Mouse (Mus musculus): ENCODE data around the gene Ms4a10. TPM values are rescaled to one million over a fixed set of nuclear protein-coding genes. Genes with fewer than 3 reads are reported as not detected.
A peak's percentile ranks its signal among the peaks of the same experiment; 100 is the strongest.

The Ms4a10 gene
- polyA plus RNA-seq (2014; fragmentation: Nextera tagmentation; extraction: Ambion mirVana): 0.52 TPM in 1 of 2 replicates, not detected in the other

DNA sequence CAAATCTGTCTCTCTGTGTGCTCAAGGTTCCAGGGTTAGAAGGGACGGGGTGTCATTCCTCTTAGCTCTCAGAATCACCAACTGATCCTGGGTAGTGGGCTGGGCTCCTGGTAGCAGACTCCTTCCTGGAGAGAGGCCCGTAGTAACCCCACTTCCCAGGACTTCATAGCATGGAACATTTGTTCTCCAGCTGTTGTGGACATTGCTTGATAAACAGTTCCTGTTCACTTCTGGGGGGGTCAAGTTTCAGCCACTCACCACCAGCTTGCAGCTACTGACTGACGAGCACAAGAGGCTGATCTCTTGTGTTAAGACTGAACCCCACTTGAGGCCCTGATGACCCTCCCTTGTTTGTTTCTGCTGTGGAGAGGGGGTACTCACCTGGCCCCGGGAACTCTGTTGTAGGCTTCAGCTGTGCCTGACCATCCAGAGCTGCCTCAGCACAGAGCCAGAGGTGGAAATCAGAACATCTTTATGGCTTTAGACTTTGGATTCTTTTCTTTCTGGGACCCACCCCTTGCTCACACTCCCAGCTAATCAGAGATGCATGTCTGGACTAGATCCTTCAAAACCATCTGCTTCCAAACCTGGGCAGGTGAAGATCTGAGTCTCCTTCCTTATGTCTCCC, at the start of gene Ms4a10:
Ms4a10 (minus strand) TSS at position 433 of the 628 bp plus-strand sequence.
- Histone ChIP-seq H3K4me2 (replicated peaks; ENCODE audit: low read depth, low read length) (no peak within 1 kb of the TSS), H3K36me3 (ENCODE audit: control insufficient read depth, insufficient read depth, low read length) (no peaks in the 10 kb centered on the region), H3K4me1 (ENCODE audit: control insufficient read depth, insufficient read depth, low read length) (peaks cover 16% of the 10 kb centered on the region), H3K9me3 (ENCODE audit: control insufficient read depth, low read depth, low read length) (peaks cover 5% of the 10 kb centered on the region; the same call in 1 of the 2 replicates), H3K9ac (replicated peaks; ENCODE audit: low read depth, low read length) (no peak within 1 kb of the TSS), H3K27ac (ENCODE audit: low read length) (peak within 1 kb of the TSS; percentile 78), H3K4me3 (ENCODE audit: low read depth, low read length) (no peak within 1 kb of the TSS), H3K27me3 (ENCODE audit: control insufficient read depth, insufficient read depth, low read length) (no peaks in the 10 kb centered on the region)
- 20% methylated on average over 4 of the region's 4 CpGs for WGBS
- ATAC-seq (ENCODE audit: insufficient number of reproducible peaks, insufficient read depth, low FRiP score, low read depth): peak; percentile 74; the same call in 1 of the 2 replicates

DNA sequence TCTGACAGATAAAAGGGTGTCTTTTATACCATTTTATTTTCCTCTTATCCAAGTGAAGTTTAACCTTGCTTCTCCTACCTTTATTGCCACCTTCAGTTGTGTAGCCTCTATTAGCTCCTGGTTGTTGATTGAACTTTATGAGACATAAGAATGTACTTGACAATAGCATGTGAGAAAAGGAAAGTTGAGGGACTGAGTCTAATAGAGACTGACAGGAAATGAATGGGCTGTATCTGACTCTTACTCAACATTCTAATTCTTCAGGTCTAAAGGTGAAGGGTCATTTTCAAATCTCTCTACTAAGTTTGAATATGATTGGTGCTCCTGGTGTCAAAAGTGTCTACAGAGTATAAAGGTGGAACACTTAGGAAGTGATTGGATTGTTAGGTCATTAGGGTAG, 47.9 kb upstream of the Ms4a10 start:
- Histone ChIP-seq H3K27ac (ENCODE audit: low read length) (no peak overlapping the region), H3K4me3 (ENCODE audit: low read depth, low read length) (no peak overlapping the region), H3K4me2 (replicated peaks; ENCODE audit: low read depth, low read length) (no peak overlapping the region), H3K36me3 (ENCODE audit: control insufficient read depth, insufficient read depth, low read length) (no peaks in the 10 kb centered on the region), H3K9me3 (ENCODE audit: control insufficient read depth, low read depth, low read length) (no peaks in the 10 kb centered on the region), H3K27me3 (ENCODE audit: control insufficient read depth, insufficient read depth, low read length) (no peaks in the 10 kb centered on the region), H3K4me1 (ENCODE audit: control insufficient read depth, insufficient read depth, low read length) (no peaks in the 10 kb centered on the region), H3K9ac (replicated peaks; ENCODE audit: low read depth, low read length) (no peak overlapping the region)
- ATAC-seq (ENCODE audit: insufficient number of reproducible peaks, insufficient read depth, low FRiP score, low read depth): no peak

DNA sequence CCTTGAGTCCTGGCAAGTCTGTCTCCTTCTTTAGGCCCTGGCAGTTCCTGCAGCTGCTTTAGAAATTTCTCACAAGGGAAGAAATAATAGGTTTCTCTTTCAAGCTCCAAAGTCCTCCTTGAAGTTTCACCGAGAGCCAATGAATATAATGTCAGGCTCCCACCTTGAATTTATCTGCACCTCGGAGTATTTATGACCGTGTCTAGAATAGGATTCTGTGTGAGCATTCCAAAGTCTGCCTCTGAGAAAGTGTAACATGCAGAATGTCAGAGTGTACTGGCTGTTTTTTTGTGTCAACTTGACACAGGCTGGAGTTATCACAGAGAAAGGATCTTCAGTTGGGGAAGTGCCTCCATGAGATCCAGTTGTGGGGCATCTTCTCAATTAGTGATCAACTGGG, 43.4 kb upstream of the Ms4a10 start, which contains the start of gene Ms4a18:
Ms4a18 (minus strand) TSS at position 141 of the 400 bp plus-strand sequence.
- H3K4me3 ChIP-seq (ENCODE audit: low read depth, low read length): no peak within 1 kb of the TSS
- H3K36me3 ChIP-seq (ENCODE audit: control insufficient read depth, insufficient read depth, low read length): no peaks in the 10 kb centered on the region
- no peak within 1 kb of the TSS for H3K9ac ChIP-seq (replicated peaks; ENCODE audit: low read depth, low read length)
- H3K4me1 ChIP-seq (ENCODE audit: control insufficient read depth, insufficient read depth, low read length): no peaks in the 10 kb centered on the region
- no peak for ATAC-seq (ENCODE audit: insufficient number of reproducible peaks, insufficient read depth, low FRiP score, low read depth)
- no peaks in the 10 kb centered on the region for H3K27me3 ChIP-seq (ENCODE audit: control insufficient read depth, insufficient read depth, low read length)
- H3K27ac ChIP-seq (ENCODE audit: low read length): no peak within 1 kb of the TSS
- no peaks in the 10 kb centered on the region for H3K9me3 ChIP-seq (ENCODE audit: control insufficient read depth, low read depth, low read length)
- WGBS: 82% methylated on average over 3 of the region's 3 CpGs
- H3K4me2 ChIP-seq (replicated peaks; ENCODE audit: low read depth, low read length): no peak within 1 kb of the TSS

DNA sequence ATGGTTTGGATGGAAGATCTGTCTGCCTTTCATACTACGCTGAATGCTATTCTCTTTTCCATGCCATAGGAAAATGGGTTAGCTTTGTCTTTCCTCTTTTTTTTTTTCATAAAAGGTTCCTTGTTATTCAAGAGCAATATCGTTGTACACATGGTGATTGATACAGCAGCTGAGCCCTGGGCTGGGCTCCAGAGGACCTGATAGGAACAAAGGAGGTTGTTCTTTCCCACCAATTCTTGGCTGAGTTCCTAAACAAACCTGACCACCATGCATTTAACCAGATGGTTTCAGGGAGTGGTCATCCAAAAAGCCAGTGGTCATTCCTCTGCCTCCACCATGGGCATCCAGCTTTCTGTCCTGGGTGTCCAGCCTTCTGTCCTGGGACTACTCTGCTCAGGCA, 42.8 kb upstream of the Ms4a10 start:
- H3K27ac ChIP-seq (ENCODE audit: low read length): no peak overlapping the region
- no peak overlapping the region for H3K9ac ChIP-seq (replicated peaks; ENCODE audit: low read depth, low read length)
- no peaks in the 10 kb centered on the region for H3K9me3 ChIP-seq (ENCODE audit: control insufficient read depth, low read depth, low read length)
- H3K4me1 ChIP-seq (ENCODE audit: control insufficient read depth, insufficient read depth, low read length): no peaks in the 10 kb centered on the region
- no peaks in the 10 kb centered on the region for H3K36me3 ChIP-seq (ENCODE audit: control insufficient read depth, insufficient read depth, low read length)
- no peaks in the 10 kb centered on the region for H3K27me3 ChIP-seq (ENCODE audit: control insufficient read depth, insufficient read depth, low read length)
- ATAC-seq (ENCODE audit: insufficient number of reproducible peaks, insufficient read depth, low FRiP score, low read depth): no peak
- no peak overlapping the region for H3K4me2 ChIP-seq (replicated peaks; ENCODE audit: low read depth, low read length)
- 73% methylated on average over 2 of the region's 2 CpGs for WGBS
- H3K4me3 ChIP-seq (ENCODE audit: low read depth, low read length): no peak overlapping the region

DNA sequence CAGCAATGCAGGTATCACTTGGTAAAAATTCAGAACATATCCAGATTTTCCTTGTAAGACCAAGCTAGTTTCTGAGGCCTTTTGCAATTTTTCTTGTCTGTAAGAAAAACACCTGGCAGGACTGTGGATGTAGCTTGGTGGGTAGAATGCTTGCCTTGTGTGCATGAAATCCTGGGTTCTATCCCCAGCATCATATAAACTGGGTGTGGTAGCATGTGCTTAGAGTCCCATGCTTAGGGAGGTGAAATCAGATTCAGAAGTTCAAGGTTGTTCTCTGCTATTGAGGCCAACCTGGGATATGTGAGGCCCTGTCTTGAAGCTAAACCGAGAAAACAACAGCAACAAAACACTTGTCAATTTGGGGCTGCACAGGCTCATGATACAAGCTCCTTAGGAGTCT, 41.5 kb upstream of the Ms4a10 start:
- no peaks in the 10 kb centered on the region for H3K36me3 ChIP-seq (ENCODE audit: control insufficient read depth, insufficient read depth, low read length)
- H3K9me3 ChIP-seq (ENCODE audit: control insufficient read depth, low read depth, low read length): no peaks in the 10 kb centered on the region
- H3K4me3 ChIP-seq (ENCODE audit: low read depth, low read length): no peak overlapping the region
- H3K4me2 ChIP-seq (replicated peaks; ENCODE audit: low read depth, low read length): no peak overlapping the region
- H3K27ac ChIP-seq (ENCODE audit: low read length): no peak overlapping the region
- H3K9ac ChIP-seq (replicated peaks; ENCODE audit: low read depth, low read length): no peak overlapping the region
- ATAC-seq (ENCODE audit: insufficient number of reproducible peaks, insufficient read depth, low FRiP score, low read depth): no peak
- H3K27me3 ChIP-seq (ENCODE audit: control insufficient read depth, insufficient read depth, low read length): no peaks in the 10 kb centered on the region
- WGBS: 83% methylated on average over 1 of the region's 1 CpGs
- no peaks in the 10 kb centered on the region for H3K4me1 ChIP-seq (ENCODE audit: control insufficient read depth, insufficient read depth, low read length)

- no peak overlapping the region for H3K4me3 ChIP-seq (ENCODE audit: low read depth, low read length)
Observed at GRCm38 (mm10) chr19:11015468-11015867, 41.0 kb upstream of the Ms4a10 start.

DNA sequence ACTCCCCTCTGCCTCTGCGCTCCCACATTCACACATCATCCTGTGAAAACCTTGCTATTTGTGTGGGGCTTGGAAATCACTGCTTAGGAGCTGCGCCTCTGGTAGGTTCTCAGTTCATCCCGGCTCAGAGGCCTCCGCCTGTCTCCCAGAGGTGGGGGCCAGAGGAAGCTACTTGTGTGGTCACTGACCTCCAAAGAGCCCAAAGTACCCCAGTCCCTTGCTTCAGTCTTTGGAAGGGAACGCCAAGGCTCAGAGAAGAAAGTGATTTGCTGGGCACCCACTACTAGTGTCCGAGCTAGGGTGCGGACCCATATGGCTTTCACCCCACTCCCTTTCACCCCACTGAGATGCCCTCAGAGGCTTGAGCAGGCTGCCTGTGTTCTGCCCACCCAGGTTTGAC, 18.7 kb upstream of the Ms4a10 start, which contains the start of gene Ms4a15:
Ms4a15 (minus strand) TSS at position 101 of the 400 bp plus-strand sequence.
- no peak within 1 kb of the TSS for H3K27ac ChIP-seq (ENCODE audit: low read length)
- no peak for ATAC-seq (ENCODE audit: insufficient number of reproducible peaks, insufficient read depth, low FRiP score, low read depth)
- no peak within 1 kb of the TSS for H3K9ac ChIP-seq (replicated peaks; ENCODE audit: low read depth, low read length)
- no peaks in the 10 kb centered on the region for H3K36me3 ChIP-seq (ENCODE audit: control insufficient read depth, insufficient read depth, low read length)
- H3K4me2 ChIP-seq (replicated peaks; ENCODE audit: low read depth, low read length): no peak within 1 kb of the TSS
- no peaks in the 10 kb centered on the region for H3K4me1 ChIP-seq (ENCODE audit: control insufficient read depth, insufficient read depth, low read length)
- H3K27me3 ChIP-seq (ENCODE audit: control insufficient read depth, insufficient read depth, low read length): no peaks in the 10 kb centered on the region
- 91% methylated on average over 7 of the region's 7 CpGs for WGBS
- no peak within 1 kb of the TSS for H3K4me3 ChIP-seq (ENCODE audit: low read depth, low read length)
- no peaks in the 10 kb centered on the region for H3K9me3 ChIP-seq (ENCODE audit: control insufficient read depth, low read depth, low read length)

More at GRCm38 (mm10) chr19:11015468-11015867, 41.0 kb upstream of the Ms4a10 start:
- Histone ChIP-seq H3K27me3 (ENCODE audit: control insufficient read depth, insufficient read depth, low read length) (no peaks in the 10 kb centered on the region), H3K9ac (replicated peaks; ENCODE audit: low read depth, low read length) (no peak overlapping the region), H3K9me3 (ENCODE audit: control insufficient read depth, low read depth, low read length) (no peaks in the 10 kb centered on the region), H3K27ac (ENCODE audit: low read length) (no peak overlapping the region), H3K36me3 (ENCODE audit: control insufficient read depth, insufficient read depth, low read length) (no peaks in the 10 kb centered on the region), H3K4me1 (ENCODE audit: control insufficient read depth, insufficient read depth, low read length) (no peaks in the 10 kb centered on the region), H3K4me2 (replicated peaks; ENCODE audit: low read depth, low read length) (no peak overlapping the region)
- ATAC-seq (ENCODE audit: insufficient number of reproducible peaks, insufficient read depth, low FRiP score, low read depth): no peak

DNA sequence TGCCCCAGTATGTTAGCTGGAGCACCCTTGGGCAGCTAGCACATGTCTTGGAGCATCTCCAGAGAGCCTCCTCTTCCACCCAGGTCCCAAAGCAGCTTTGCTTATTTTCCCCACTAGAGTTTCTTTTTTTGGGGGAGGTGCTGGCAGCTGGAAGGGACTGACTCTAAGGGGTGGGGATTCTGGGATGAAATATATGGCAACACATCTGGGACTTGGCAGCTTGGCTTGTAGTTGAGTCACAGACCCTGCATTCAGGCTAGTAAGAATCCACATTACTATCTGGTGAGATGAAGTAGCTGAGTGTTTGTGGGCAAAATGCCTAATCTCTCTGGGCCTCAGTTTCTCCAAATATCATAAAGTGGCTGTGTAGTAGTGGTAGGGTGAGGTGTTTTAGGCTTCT, 17.4 kb upstream of the Ms4a10 start:
- Histone ChIP-seq H3K27me3 (ENCODE audit: control insufficient read depth, insufficient read depth, low read length) (no peaks in the 10 kb centered on the region), H3K9me3 (ENCODE audit: control insufficient read depth, low read depth, low read length) (no peaks in the 10 kb centered on the region), H3K4me2 (replicated peaks; ENCODE audit: low read depth, low read length) (no peak overlapping the region), H3K9ac (replicated peaks; ENCODE audit: low read depth, low read length) (no peak overlapping the region), H3K36me3 (ENCODE audit: control insufficient read depth, insufficient read depth, low read length) (no peaks in the 10 kb centered on the region), H3K4me3 (ENCODE audit: low read depth, low read length) (no peak overlapping the region), H3K4me1 (ENCODE audit: control insufficient read depth, insufficient read depth, low read length) (no peaks in the 10 kb centered on the region), H3K27ac (ENCODE audit: low read length) (no peak overlapping the region)
- ATAC-seq (ENCODE audit: insufficient number of reproducible peaks, insufficient read depth, low FRiP score, low read depth): no peak

- Histone ChIP-seq H3K9ac (replicated peaks; ENCODE audit: low read depth, low read length) (no peak overlapping the region), H3K36me3 (ENCODE audit: control insufficient read depth, insufficient read depth, low read length) (no peaks in the 10 kb centered on the region), H3K4me3 (ENCODE audit: low read depth, low read length) (no peak overlapping the region), H3K4me2 (replicated peaks; ENCODE audit: low read depth, low read length) (no peak overlapping the region), H3K27ac (ENCODE audit: low read length) (no peak overlapping the region), H3K27me3 (ENCODE audit: control insufficient read depth, insufficient read depth, low read length) (no peaks in the 10 kb centered on the region), H3K9me3 (ENCODE audit: control insufficient read depth, low read depth, low read length) (no peaks in the 10 kb centered on the region), H3K4me1 (ENCODE audit: control insufficient read depth, insufficient read depth, low read length) (no peaks in the 10 kb centered on the region)
- ATAC-seq (ENCODE audit: insufficient number of reproducible peaks, insufficient read depth, low FRiP score, low read depth): no peak
- WGBS: 36% methylated on average over 1 of the region's 1 CpGs
Observed at GRCm38 (mm10) chr19:10990751-10991150, 16.3 kb upstream of the Ms4a10 start.

All from stomach, embryonic 14.5 days (tissue).